Mouse (Mus musculus) embryonic facial prominence, embryonic 14.5 days (tissue): ENCODE measurements around the gene Dedd. TPM values are rescaled to one million over a fixed set of nuclear protein-coding genes. Genes with fewer than 3 reads are reported as not detected.

Source experiments
- polyA plus RNA-seq: library from polyadenylated mRNA; unstranded; fragments of >200 nt; fragmentation: Nextera tagmentation; extraction: Ambion mirVana; gene quantifications from 2 replicates; pipeline ENCODE4 v1.2.1, GENCODE M21; 2014

Gene Dedd
- polyA plus RNA-seq, 1 experiment from 2014 or later = 52.1 TPM

Other genes with a start within 250 kb of the Dedd start
- 4.4 and 12.3 TPM in 2 replicates for gene Cfap126, start 215.2 kb upstream of the Dedd start, polyA plus RNA-seq
- gene Sdhc, start 178.5 kb upstream of the Dedd start, polyA plus RNA-seq = 276 and 291 TPM in 2 replicates
- gene Mpz, start 178.4 kb upstream of the Dedd start, polyA plus RNA-seq = 9.6 and 11.2 TPM in 2 replicates
- gene Pcp4l1, start 132.9 kb upstream of the Dedd start, polyA plus RNA-seq = 11.3 and 14.7 TPM in 2 replicates
- gene Nr1i3, start 115.2 kb upstream of the Dedd start, polyA plus RNA-seq = 0.15 and 0.17 TPM in 2 replicates
- 25.4 and 28.7 TPM in 2 replicates for gene Tomm40l, start 106.6 kb upstream of the Dedd start, polyA plus RNA-seq
- 1.9 TPM in 2 replicates for gene Apoa2, start 104.1 kb upstream of the Dedd start, polyA plus RNA-seq
- 92.7 and 100 TPM in 2 replicates for gene Fcer1g, start 94.8 kb upstream of the Dedd start, polyA plus RNA-seq
- gene Adamts4, start 78.7 kb upstream of the Dedd start, polyA plus RNA-seq = 11.7 and 13.1 TPM in 2 replicates
- gene Ndufs2, start 77.8 kb upstream of the Dedd start, polyA plus RNA-seq = 233 and 246 TPM in 2 replicates
- 60.2 and 64.0 TPM in 2 replicates for gene B4galt3, start 58.8 kb upstream of the Dedd start, polyA plus RNA-seq
- 44.3 and 53.0 TPM in 2 replicates for gene Ppox, start 48.0 kb upstream of the Dedd start, polyA plus RNA-seq
- gene Usp21, start 41.2 kb upstream of the Dedd start, polyA plus RNA-seq = 64.2 and 74.3 TPM in 2 replicates
- gene Ufc1, start 34.1 kb upstream of the Dedd start, polyA plus RNA-seq = 110 and 117 TPM in 2 replicates
- 28.8 and 29.7 TPM in 2 replicates for gene Nit1, start 16.5 kb downstream of the Dedd start, polyA plus RNA-seq
- gene Pfdn2, start 16.5 kb downstream of the Dedd start, polyA plus RNA-seq = 49.1 and 49.5 TPM in 2 replicates
- gene Klhdc9, start 31.7 kb downstream of the Dedd start, polyA plus RNA-seq = 2.2 and 3.0 TPM in 2 replicates
- gene Nectin4, start 41.0 kb downstream of the Dedd start, polyA plus RNA-seq = 7.7 and 10.7 TPM in 2 replicates
- 1.9 and 2.0 TPM in 2 replicates for gene Arhgap30, start 59.8 kb downstream of the Dedd start, polyA plus RNA-seq
- gene Usf1, start 82.2 kb downstream of the Dedd start, polyA plus RNA-seq = 68.9 and 84.9 TPM in 2 replicates
- 2.0 and 3.6 TPM in 2 replicates for gene Tstd1, start 89.7 kb downstream of the Dedd start, polyA plus RNA-seq
- 27.0 and 29.5 TPM in 2 replicates for gene F11r, start 108.4 kb downstream of the Dedd start, polyA plus RNA-seq
- 13.8 TPM in 2 replicates for gene Alyref2, start 174.3 kb downstream of the Dedd start, polyA plus RNA-seq
- not detected in 2 replicates for gene Itln1, start 206.1 kb downstream of the Dedd start, polyA plus RNA-seq
- gene Cd244a, start 230.0 kb downstream of the Dedd start, polyA plus RNA-seq = 0.35 TPM in 1 of 2 replicates, not detected in the other